Mouse (Mus musculus): Measurements from ENCODE around the gene Thada.

DNA sequence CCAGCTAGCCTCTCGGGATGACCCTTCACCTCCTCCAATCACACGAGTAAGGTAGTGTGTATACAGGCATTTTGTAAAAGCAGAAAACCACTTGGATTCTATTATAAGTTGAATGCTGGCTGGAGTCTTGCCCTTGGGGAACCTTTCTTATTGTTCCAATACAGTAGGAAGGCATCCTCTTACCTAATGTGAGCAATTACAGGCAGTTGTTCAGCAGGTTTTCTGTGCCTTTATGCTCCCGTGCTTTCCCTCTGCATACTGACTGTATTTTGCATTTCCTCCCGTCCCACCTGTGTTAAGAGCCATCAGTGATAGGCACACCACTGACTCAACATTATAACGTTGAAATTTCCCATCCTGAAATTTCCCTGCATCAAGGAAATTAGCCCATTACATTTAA is 261.0 kb downstream of the Thada start:
- no peak for TF ChIP-seq CTCF (IDR thresholded peaks at IDR 0.05)
- TF ChIP-seq EP300 (IDR thresholded peaks at IDR 0.05; ENCODE audit: insufficient read depth, low read depth, low read length): no peak
- TF ChIP-seq POLR2A (IDR thresholded peaks at IDR 0.05; ENCODE audit: insufficient read depth, low read depth, low read length): no peak

Data from heart, adult 2 months (tissue).